Mouse (Mus musculus): ENCODE measurements around the gene Sirt1.
"Not testable (repeated sequence)": the region's sequence is repeated elsewhere in the genome, so short reads cannot be mapped to it uniquely, and the experiment has no call there.

DNA sequence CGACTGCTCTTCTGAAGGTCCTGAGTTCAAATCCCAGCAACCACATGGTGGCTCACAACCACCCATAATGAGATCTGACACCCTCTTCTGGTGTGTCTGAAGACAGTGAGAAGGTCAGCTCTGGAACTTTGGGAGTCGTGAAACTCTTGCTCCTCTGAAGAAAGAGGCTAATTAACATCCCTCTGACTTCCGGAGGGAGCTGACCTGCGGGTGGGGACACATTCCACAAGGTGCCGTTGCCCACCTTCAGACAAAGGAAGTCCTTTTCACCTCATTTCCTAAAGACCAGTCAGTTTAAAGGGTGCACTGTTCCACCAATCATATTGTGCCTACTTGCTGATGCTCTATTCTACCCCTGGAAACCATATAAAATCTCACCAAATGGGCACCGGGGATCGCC lies 30.4 kb downstream of the Sirt1 start:
- not testable (repeated sequence) for TF ChIP-seq CTCF (conservative IDR thresholded peaks at IDR 0.05; ENCODE audit: low read length); NANOG (IDR thresholded peaks at IDR 0.05; ENCODE audit: borderline replicate concordance, low read length); POU5F1 (IDR thresholded peaks at IDR 0.05; ENCODE audit: borderline replicate concordance, low read length)
